Mouse (Mus musculus): ENCODE measurements around the gene Zbtb48. TPM values are rescaled to one million over a fixed set of nuclear protein-coding genes. Genes with fewer than 3 reads are reported as not detected.
A peak's percentile ranks its signal among the peaks of the same experiment; 100 is the strongest.

Zbtb48 gene
- total RNA-seq, 2 experiments from 2014 or later: 11.2 to 12.8 TPM

- DNase-seq (ENCODE audit: low spot score in 2 of 2): no peak
Observed at GRCm38 (mm10) chr4:152006137-152006536, 21.3 kb downstream of the Zbtb48 start.

GRCm38 (mm10) chr4:152002063-152002462 lies 25.4 kb downstream of the Zbtb48 start:
- DNase-seq (ENCODE audit: low spot score in 2 of 2): no peak

- DNase-seq (ENCODE audit: low spot score in 2 of 2): no peak
Observed at GRCm38 (mm10) chr4:152001335-152001734, 26.1 kb downstream of the Zbtb48 start.

GRCm38 (mm10) chr4:152000906-152001305 lies 26.6 kb downstream of the Zbtb48 start:
- no peak for DNase-seq (ENCODE audit: low spot score in 2 of 2)

GRCm38 (mm10) chr4:151999481-151999880 lies 28.0 kb downstream of the Zbtb48 start:
- no peak for DNase-seq (ENCODE audit: low spot score in 2 of 2)

GRCm38 (mm10) chr4:151997701-151998100 lies 29.8 kb downstream of the Zbtb48 start:
- DNase-seq (ENCODE audit: low spot score in 2 of 2): no peak

- DNase-seq (ENCODE audit: low spot score in 2 of 2): no peak
Observed at GRCm38 (mm10) chr4:151996951-151997222, 30.6 kb downstream of the Zbtb48 start.

- peak; percentile 98 to 100 for DNase-seq (ENCODE audit: low spot score in 2 of 2)
Observed at GRCm38 (mm10) chr4:151996173-151996950, 31.1 kb downstream of the Zbtb48 start, which contains the start of gene Phf13. Gene Phf13, minus strand, starts transcription at chr4:151996258.

GRCm38 (mm10) chr4:151995371-151996172 lies 31.9 kb downstream of the Zbtb48 start:
- DNase-seq (ENCODE audit: low spot score in 2 of 2): no peak

GRCm38 (mm10) chr4:151994228-151995171 lies 33.0 kb downstream of the Zbtb48 start:
- no peak for DNase-seq (ENCODE audit: low spot score in 2 of 2)

GRCm38 (mm10) chr4:151993035-151993434 lies 34.4 kb downstream of the Zbtb48 start:
- DNase-seq (ENCODE audit: low spot score in 2 of 2): no peak

GRCm38 (mm10) chr4:151992091-151992490 lies 35.4 kb downstream of the Zbtb48 start:
- DNase-seq (ENCODE audit: low spot score in 2 of 2): no peak

GRCm38 (mm10) chr4:151989110-151989488 lies 38.4 kb downstream of the Zbtb48 start:
- DNase-seq (ENCODE audit: low spot score in 2 of 2): no peak

GRCm38 (mm10) chr4:151988342-151989109 lies 38.9 kb downstream of the Zbtb48 start, which contains the start of gene Thap3:
Gene Thap3, minus strand, starts transcription at chr4:151988997.
- peak; percentile 76 to 83 for DNase-seq (ENCODE audit: low spot score in 2 of 2)

GRCm38 (mm10) chr4:151988014-151988341 lies 39.5 kb downstream of the Zbtb48 start:
- DNase-seq (ENCODE audit: low spot score in 2 of 2): no peak

GRCm38 (mm10) chr4:151986650-151987049 lies 40.8 kb downstream of the Zbtb48 start:
- DNase-seq (ENCODE audit: low spot score in 2 of 2): no peak

- DNase-seq (ENCODE audit: low spot score in 2 of 2): no peak
Observed at GRCm38 (mm10) chr4:151985886-151986285, 41.6 kb downstream of the Zbtb48 start.

- no peak for DNase-seq (ENCODE audit: low spot score in 2 of 2)
Observed at GRCm38 (mm10) chr4:151983560-151983959, 43.9 kb downstream of the Zbtb48 start.

- no peak for DNase-seq (ENCODE audit: low spot score in 2 of 2)
Observed at GRCm38 (mm10) chr4:151983043-151983442, 44.4 kb downstream of the Zbtb48 start.

- peak; percentile 79 to 91 for DNase-seq (ENCODE audit: low spot score in 2 of 2)
Observed at GRCm38 (mm10) chr4:151981363-151981762, 46.1 kb downstream of the Zbtb48 start.

- no peak for DNase-seq (ENCODE audit: low spot score in 2 of 2)
Observed at GRCm38 (mm10) chr4:151980699-151981098, 46.8 kb downstream of the Zbtb48 start.
